Mouse (Mus musculus): ENCODE data around the gene Flt3. TPM values are rescaled to one million over a fixed set of nuclear protein-coding genes. Genes with fewer than 3 reads are reported as not detected.

The Flt3 gene
- total and polyA plus RNA-seq, 3 experiments = 0.01 TPM; not detected in 2

DNA sequence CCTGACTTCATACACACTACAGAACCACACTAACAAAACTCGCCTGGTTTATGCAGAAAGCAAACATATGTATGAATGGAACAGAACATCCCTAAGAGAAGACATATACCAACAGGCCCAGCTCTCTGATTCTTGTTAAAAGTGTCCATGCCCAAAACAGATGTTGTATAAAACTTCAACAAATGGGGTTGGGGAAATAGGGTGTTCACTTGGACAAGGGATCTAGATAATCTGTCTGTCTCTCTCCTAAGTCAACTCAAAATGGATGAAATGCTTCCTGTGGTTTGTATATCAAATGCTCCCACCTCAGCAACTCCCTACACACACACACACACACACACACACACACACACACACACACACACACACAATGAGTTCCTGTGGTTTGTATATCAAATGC, 17.7 kb upstream of the Flt3 start:
- Histone ChIP-seq H3K36me3 (ENCODE audit: control insufficient read depth in 1 of 2, insufficient read depth in 2 of 2, low read length in 2 of 2) (peaks cover 0 to 4% of the 10 kb centered on the region in 2 experiments; a peak in 2 of 4 replicates), H3K9ac (ENCODE audit: control insufficient read depth, low read depth, low read length, poor library complexity, severe bottlenecking) (no peak overlapping the region), H3K9me3 (replicated peaks; ENCODE audit: insufficient read depth, low read length) (no peaks in the 10 kb centered on the region), H3K27ac (ENCODE audit: control insufficient read depth, low read depth, low read length) (no peak overlapping the region), H3K4me3 (ENCODE audit: control insufficient read depth in 1 of 2, insufficient read depth in 1 of 2, low read depth in 2 of 2, low read length in 2 of 2) (no peak overlapping the region), H3K79me2 (ENCODE audit: control insufficient read depth, insufficient read depth, low read length, poor library complexity) (no peaks in the 10 kb centered on the region), H3K27me3 (ENCODE audit: control insufficient read depth in 1 of 2, insufficient read depth in 2 of 2, low read length in 2 of 2) (no peaks in the 10 kb centered on the region), H3K4me1 (ENCODE audit: control insufficient read depth in 1 of 2, insufficient read depth in 2 of 2, low read length in 2 of 2) (peaks cover 0 to 7% of the 10 kb centered on the region in 2 experiments; a peak in 2 of 4 replicates)
- TF ChIP-seq MYC (IDR thresholded peaks at IDR 0.05; ENCODE audit: low read depth, low read length) = peak; percentile 13; the same call in 1 of the 2 replicates
- no peak for TF ChIP-seq ZKSCAN1 (IDR thresholded peaks at IDR 0.05; ENCODE audit: low read depth, low read length)
- peak; percentile 22; the same call in 1 of the 2 replicates for TF ChIP-seq ETS1 (IDR thresholded peaks at IDR 0.05; ENCODE audit: low read depth, low read length)
- TF ChIP-seq CHD1 (IDR thresholded peaks at IDR 0.05; ENCODE audit: low read depth, low read length) = no peak
- DNase-seq (ENCODE audit: low read depth, low spot score) = peak; percentile 60

DNA sequence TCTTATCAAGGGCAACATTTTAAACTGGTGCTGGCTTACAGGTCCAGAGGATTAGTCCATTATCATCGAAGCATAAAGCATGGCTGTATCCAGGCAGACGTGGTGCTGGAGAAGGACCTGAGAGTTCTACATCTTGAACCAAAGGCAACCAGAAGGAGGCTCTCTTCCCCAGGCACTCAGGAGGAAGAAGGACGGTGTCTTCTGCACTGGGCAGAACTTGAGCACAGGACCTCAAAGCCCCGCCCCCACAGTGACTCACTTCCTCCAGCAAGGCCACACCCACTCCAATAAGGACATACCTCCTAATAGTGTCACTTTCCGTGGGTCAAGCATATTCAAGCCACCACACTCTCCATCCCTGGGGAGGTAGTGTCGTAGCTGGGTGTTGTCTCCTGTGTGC, 10.3 kb upstream of the Flt3 start:
- no peak overlapping the region for H3K27ac ChIP-seq (ENCODE audit: control insufficient read depth, low read depth, low read length)
- no peaks in the 10 kb centered on the region for H3K79me2 ChIP-seq (ENCODE audit: control insufficient read depth, insufficient read depth, low read length, poor library complexity)
- no peaks in the 10 kb centered on the region for H3K27me3 ChIP-seq (ENCODE audit: control insufficient read depth in 1 of 2, insufficient read depth in 2 of 2, low read length in 2 of 2)
- H3K36me3 ChIP-seq (ENCODE audit: control insufficient read depth in 1 of 2, insufficient read depth in 2 of 2, low read length in 2 of 2) = no peaks in the 10 kb centered on the region
- H3K9me3 ChIP-seq (replicated peaks; ENCODE audit: insufficient read depth, low read length) = no peaks in the 10 kb centered on the region
- DNase-seq (ENCODE audit: low read depth, low spot score) = peak; percentile 30
- TF ChIP-seq GABPA (IDR thresholded peaks at IDR 0.05; ENCODE audit: low read depth, low read length) (no peak), MEF2A (IDR thresholded peaks at IDR 0.05; ENCODE audit: extremely low read depth, insufficient replicate concordance, low read depth, low read length, poor library complexity, severe bottlenecking) (no peak), UBTF (IDR thresholded peaks at IDR 0.05; ENCODE audit: borderline replicate concordance, insufficient read depth, low read depth, low read length) (no peak), MAFK (IDR thresholded peaks at IDR 0.05; ENCODE audit: borderline replicate concordance, low read depth, low read length) (no peak), POLR2A (IDR thresholded peaks at IDR 0.05; ENCODE audit: control insufficient read depth in 1 of 2, insufficient read depth in 1 of 2, low read depth in 1 of 2, low read length in 2 of 2, poor library complexity in 1 of 2) (no peak), HCFC1 (IDR thresholded peaks at IDR 0.05; ENCODE audit: low read depth, low read length) (no peak), MXI1 (IDR thresholded peaks at IDR 0.05; ENCODE audit: low read depth, low read length) (no peak), ELF1 (IDR thresholded peaks at IDR 0.05; ENCODE audit: low read depth, low read length) (no peak), SIN3A (IDR thresholded peaks at IDR 0.05; ENCODE audit: low read length) (no peak), USF1 (IDR thresholded peaks at IDR 0.05; ENCODE audit: low read depth, low read length) (no peak)
- no peak overlapping the region for H3K9ac ChIP-seq (ENCODE audit: control insufficient read depth, low read depth, low read length, poor library complexity, severe bottlenecking)
- no peak overlapping the region for H3K4me3 ChIP-seq (ENCODE audit: control insufficient read depth in 1 of 2, insufficient read depth in 1 of 2, low read depth in 2 of 2, low read length in 2 of 2)
- H3K4me1 ChIP-seq (ENCODE audit: control insufficient read depth in 1 of 2, insufficient read depth in 2 of 2, low read length in 2 of 2) = no peaks in the 10 kb centered on the region

DNA sequence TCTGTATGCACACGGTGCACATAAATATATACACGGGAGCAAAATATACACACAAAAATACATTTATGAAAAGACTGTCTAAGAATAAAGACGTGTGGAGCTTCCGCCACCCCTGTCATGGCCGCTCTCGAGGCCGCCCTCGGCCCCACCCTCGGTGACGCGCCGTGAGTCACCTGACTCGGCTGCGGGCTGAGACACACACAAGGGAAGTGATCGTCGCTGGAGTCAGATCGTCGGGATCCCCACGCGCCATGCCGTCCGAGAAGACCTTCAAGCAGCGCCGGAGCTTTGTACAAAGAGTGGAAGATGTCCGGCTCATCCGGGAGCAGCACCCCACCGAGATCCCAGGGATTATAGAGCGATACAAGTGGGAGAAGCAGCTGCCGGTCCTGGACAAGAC, 8.4 kb upstream of the Flt3 start:
- no peak for DNase-seq (ENCODE audit: low read depth, low spot score)
- no peaks in the 10 kb centered on the region for H3K36me3 ChIP-seq (ENCODE audit: control insufficient read depth in 1 of 2, insufficient read depth in 2 of 2, low read length in 2 of 2)
- TF ChIP-seq TCF12 (IDR thresholded peaks at IDR 0.05; ENCODE audit: low read depth, low read length) (no peak), HCFC1 (IDR thresholded peaks at IDR 0.05; ENCODE audit: low read depth, low read length) (no peak), MYB (IDR thresholded peaks at IDR 0.05; ENCODE audit: low read depth, low read length) (no peak), MAFK (IDR thresholded peaks at IDR 0.05; ENCODE audit: borderline replicate concordance, low read depth, low read length) (no peak), CHD2 (IDR thresholded peaks at IDR 0.05; ENCODE audit: low read length) (no peak), ZKSCAN1 (IDR thresholded peaks at IDR 0.05; ENCODE audit: low read depth, low read length) (no peak), MEF2A (IDR thresholded peaks at IDR 0.05; ENCODE audit: extremely low read depth, insufficient replicate concordance, low read depth, low read length, poor library complexity, severe bottlenecking) (no peak), ETS1 (IDR thresholded peaks at IDR 0.05; ENCODE audit: low read depth, low read length) (no peak), CTCF (IDR thresholded peaks at IDR 0.05 in 2 of 3, conservative IDR thresholded peaks at IDR 0.05 in 1 of 3; ENCODE audit: control insufficient read depth in 1 of 3, insufficient read depth in 1 of 3, low read depth in 2 of 3, low read length in 3 of 3, poor library complexity in 1 of 3, severe bottlenecking in 1 of 3) (no peak)
- no peaks in the 10 kb centered on the region for H3K27me3 ChIP-seq (ENCODE audit: control insufficient read depth in 1 of 2, insufficient read depth in 2 of 2, low read length in 2 of 2)
- H3K4me3 ChIP-seq (ENCODE audit: control insufficient read depth in 1 of 2, insufficient read depth in 1 of 2, low read depth in 2 of 2, low read length in 2 of 2) = no peak overlapping the region
- no peaks in the 10 kb centered on the region for H3K4me1 ChIP-seq (ENCODE audit: control insufficient read depth in 1 of 2, insufficient read depth in 2 of 2, low read length in 2 of 2)
- H3K27ac ChIP-seq (ENCODE audit: control insufficient read depth, low read depth, low read length) = no peak overlapping the region
- H3K79me2 ChIP-seq (ENCODE audit: control insufficient read depth, insufficient read depth, low read length, poor library complexity) = no peaks in the 10 kb centered on the region
- H3K9me3 ChIP-seq (replicated peaks; ENCODE audit: insufficient read depth, low read length) = no peaks in the 10 kb centered on the region
- no peak overlapping the region for H3K9ac ChIP-seq (ENCODE audit: control insufficient read depth, low read depth, low read length, poor library complexity, severe bottlenecking)

Data from MEL (cell line).